Mouse (Mus musculus) liver, embryonic 13.5 days (tissue): ENCODE data around the gene Phf11b. TPM values are rescaled to one million over a fixed set of nuclear protein-coding genes. Genes with fewer than 3 reads are reported as not detected.
"Not testable (repeated sequence)": the region's sequence is repeated elsewhere in the genome, so short reads cannot be mapped to it uniquely, and the experiment has no call there.

Source experiments
- ATAC-seq: fragments of 200-750 bp; cut with Nextera tagmentation; 2 replicates; pipeline ENCODE4 v1.8.0; 2017; ENCODE audit warnings: low read depth, mild to moderate bottlenecking, moderate number of reproducible peaks, moderate library complexity
- DNase-seq: peaks from one replicate; pipeline ENCODE4 v3.0.0; 2022
- H3K27ac ChIP-seq: fragments of 300-500 bp; sonication (generic); 2 replicates; pipeline ENCODE4 v1.5.1; 2015; ENCODE audit warnings: moderate library complexity, mild to moderate bottlenecking, inconsistent platforms
- H3K27me3 ChIP-seq: fragments of 300-500 bp; sonication (generic); 2 replicates; pipeline ENCODE4 v1.6.1; 2015; ENCODE audit warnings: mild to moderate bottlenecking, inconsistent platforms
- H3K36me3 ChIP-seq: fragments of 300-500 bp; sonication (generic); 2 replicates; pipeline ENCODE4 v1.6.1; 2015; ENCODE audit warnings: mild to moderate bottlenecking, inconsistent platforms
- H3K4me1 ChIP-seq: fragments of 300-500 bp; sonication (generic); replicated peaks from 2 replicates; pipeline ENCODE4 v1.6.1; 2015; ENCODE audit warnings: inconsistent platforms
- H3K4me2 ChIP-seq: fragments of 300-500 bp; sonication (generic); 2 replicates; pipeline ENCODE4 v1.6.1; 2015; ENCODE audit warnings: inconsistent platforms, mild to moderate bottlenecking, moderate library complexity
- H3K4me3 ChIP-seq: fragments of 300-500 bp; sonication (generic); replicated peaks from 2 replicates; pipeline ENCODE4 v1.5.1; 2015; ENCODE audit warnings: mild to moderate bottlenecking, inconsistent platforms
- H3K9ac ChIP-seq: fragments of 300-500 bp; sonication (generic); 2 replicates; pipeline ENCODE4 v1.6.1; 2015; ENCODE audit warnings: mild to moderate bottlenecking, inconsistent platforms
- H3K9me3 ChIP-seq: fragments of 300-500 bp; sonication (generic); replicated peaks from 2 replicates; pipeline ENCODE4 v1.6.1; 2016; ENCODE audit warnings: inconsistent platforms
- WGBS: fragments of 180-500 bp; shearing (Covaris S2); methylation state at CpG from one replicate; pipeline ENCODE4 v1.1.7; 2015; ENCODE audit not compliant: insufficient replicate concordance; 5-methylcytosine and 5-hydroxymethylcytosine counted together
- polyA plus RNA-seq: library from polyadenylated mRNA; unstranded; fragments of >200 nt; fragmentation: Nextera tagmentation; extraction: Ambion mirVana; gene quantifications from 2 replicates; pipeline ENCODE4 v1.2.1, GENCODE M21; 2015

Phf11b gene
- polyA plus RNA-seq, 1 experiment from 2014 or later = 0.77 TPM

GRCm38 (mm10) chr14:59297391-59297790 lies 43.8 kb downstream of the Phf11b start, which contains the start of gene Phf11a:
Gene Phf11a, minus strand, starts transcription at chr14:59297522.
- not testable (repeated sequence) for H3K9me3 ChIP-seq, H3K27ac ChIP-seq, H3K36me3 ChIP-seq, H3K27me3 ChIP-seq, H3K9ac ChIP-seq, ATAC-seq, H3K4me3 ChIP-seq, H3K4me1 ChIP-seq, H3K4me2 ChIP-seq, DNase-seq
- 52% methylated on average over 1 of the region's 1 CpGs for WGBS

GRCm38 (mm10) chr14:59291769-59292168 lies 49.4 kb downstream of the Phf11b start:
- not testable (repeated sequence) for H3K4me1 ChIP-seq, H3K4me3 ChIP-seq, H3K9ac ChIP-seq, H3K4me2 ChIP-seq, H3K9me3 ChIP-seq, H3K36me3 ChIP-seq, H3K27me3 ChIP-seq, H3K27ac ChIP-seq
- peak; percentile 68; the same call in 1 of the 2 replicates for ATAC-seq
- DNase-seq = peak; percentile 3

GRCm38 (mm10) chr14:59274961-59275360 lies 66.2 kb downstream of the Phf11b start:
- H3K36me3 ChIP-seq, H3K27me3 ChIP-seq, H3K9ac ChIP-seq, H3K4me3 ChIP-seq, H3K27ac ChIP-seq, H3K4me2 ChIP-seq, ATAC-seq, DNase-seq, H3K4me1 ChIP-seq, H3K9me3 ChIP-seq: not testable (repeated sequence)
- 70% methylated on average over 4 of the region's 4 CpGs for WGBS

Other genes starting within 250 kb of the Phf11b start
- gene 1700129C05Rik, start 198.5 kb downstream of the Phf11b start, polyA plus RNA-seq = not detected in 2 replicates
- gene Gm5142, start 162.6 kb downstream of the Phf11b start, polyA plus RNA-seq = not detected in 2 replicates
- 17.5 and 23.1 TPM in 2 replicates for gene Rcbtb1, start 140.1 kb downstream of the Phf11b start, polyA plus RNA-seq
- gene Gm6904, start 81.1 kb downstream of the Phf11b start, polyA plus RNA-seq = not detected in 2 replicates
- gene Phf11a, start 43.8 kb downstream of the Phf11b start, polyA plus RNA-seq = 0.08 and 0.32 TPM in 2 replicates
- gene Phf11d, start 24.1 kb upstream of the Phf11b start, polyA plus RNA-seq = 1.2 and 1.4 TPM in 2 replicates
- 0.45 and 0.57 TPM in 2 replicates for gene Phf11c, start 54.0 kb upstream of the Phf11b start, polyA plus RNA-seq
- gene Setdb2, start 99.5 kb upstream of the Phf11b start, polyA plus RNA-seq = 9.9 and 10.8 TPM in 2 replicates
- 30.7 and 39.7 TPM in 2 replicates for gene Cab39l, start 99.6 kb upstream of the Phf11b start, polyA plus RNA-seq